14 mouse cellular contexts compared by ENCODE assay signal in genomic region chr10:4006296-4007015, GRCm38 (mm10). TPM values are rescaled to one million over a fixed set of nuclear protein-coding genes. Genes with fewer than 3 reads are reported as not detected.
A peak's percentile ranks its signal among the peaks of the same experiment; 100 is the strongest.
DNase-seq lines count a peak whose midpoint lies in the region; ATAC-seq and TF ChIP-seq lines count a peak whose summit lies in the region.
"Had no signal": no experiment of that assay in that cellular context is flagged by ENCODE, and none has a peak within 500 bp of the region (broad histone marks: within the 10 kb centered on the region; RNA-seq: fewer than 3 reads in every experiment).

No protein-coding gene starts in this region.

- H3K36me3 ChIP-seq in lung, postnatal 0 days (ENCODE audit: insufficient read depth, low read length) = no peaks in the 10 kb centered on the region
- H3K36me3 ChIP-seq in embryonic facial prominence, embryonic 15.5 days = no peaks in the 10 kb centered on the region

- TF ChIP-seq CTCF in lung, postnatal 0 days (IDR thresholded peaks at IDR 0.05) = no peak

- H3K9me3 ChIP-seq in lung, postnatal 0 days (ENCODE audit: low read length) = no peaks in the 10 kb centered on the region
- H3K9me3 ChIP-seq in embryonic facial prominence, embryonic 15.5 days (replicated peaks) = no peaks in the 10 kb centered on the region
- H3K9me3 ChIP-seq: liver, embryonic 12.5 days had no signal

- 47% methylated on average over 7 of the region's 7 CpGs for WGBS in lung, postnatal 0 days
- WGBS in embryonic facial prominence, embryonic 15.5 days = 35% methylated on average over 7 of the region's 7 CpGs

- no peaks in the 10 kb centered on the region for H3K4me1 ChIP-seq in lung, postnatal 0 days (ENCODE audit: insufficient read depth, low read depth, low read length)
- H3K4me1 ChIP-seq in embryonic facial prominence, embryonic 15.5 days = peaks cover 12% of the 10 kb centered on the region

- H3K4me3 ChIP-seq in lung, postnatal 0 days (ENCODE audit: low read depth, low read length) = no peak overlapping the region
- H3K4me3 ChIP-seq in embryonic facial prominence, embryonic 15.5 days (replicated peaks) = no peak overlapping the region
- H3K4me3 ChIP-seq: gastrocnemius, adult 2 months; liver, embryonic 12.5 days; myocyte had no signal

- no peak overlapping the region for H3K27ac ChIP-seq in lung, postnatal 0 days (ENCODE audit: low read length)
- peak overlapping the region; percentile 65; the same call in 1 of the 2 replicates for H3K27ac ChIP-seq in embryonic facial prominence, embryonic 15.5 days (replicated peaks)
- H3K27ac ChIP-seq: gastrocnemius, adult 2 months; liver, embryonic 12.5 days had no signal

- intact Hi-C loops in heart, postnatal 10 days (cut with DNase I) = no loop called here

- peak; percentile 64 to 66 for DNase-seq in heart, postnatal 10 days
- DNase-seq in heart, adult 9 months (ENCODE audit: low spot score in 2 of 2) = no peak
- peak; percentile 86 for DNase-seq in lung, postnatal 0 days (ENCODE audit: low spot score)
- no peak for DNase-seq in lung, adult 18-20 months
- peak; percentile 47 to 82 for DNase-seq in lung, postnatal 4 days
- DNase-seq in layer of hippocampus, postnatal 25 days (ENCODE audit: extremely low spot score in 1 of 2, low spot score in 1 of 2) = no peak
- DNase-seq: adrenal gland, postnatal 14 days; cerebellum, postnatal 14 days; gastrocnemius, adult 2 months; layer of hippocampus, adult 9-11 months; right cerebral cortex, postnatal 4 days had no signal

- H3K4me2 ChIP-seq in lung, postnatal 0 days (replicated peaks; ENCODE audit: low read depth, low read length) = no peak overlapping the region
- no peak overlapping the region for H3K4me2 ChIP-seq in embryonic facial prominence, embryonic 15.5 days (replicated peaks)
- H3K4me2 ChIP-seq: liver, embryonic 12.5 days had no signal

- no peak; the same call in 1 of the 2 replicates for TF ChIP-seq EP300 in lung, postnatal 0 days (IDR thresholded peaks at IDR 0.05)

- ATAC-seq in lung, postnatal 0 days = peak; percentile 94
- peak; percentile 79; the same call in 1 of the 2 replicates for ATAC-seq in embryonic facial prominence, embryonic 15.5 days (ENCODE audit: insufficient number of reproducible peaks, low FRiP score, low TSS enrichment, low read depth)
- ATAC-seq: liver, embryonic 12.5 days had no signal

- no peak overlapping the region for H3K9ac ChIP-seq in lung, postnatal 0 days (replicated peaks; ENCODE audit: low read depth)
- no peak overlapping the region for H3K9ac ChIP-seq in embryonic facial prominence, embryonic 15.5 days
- H3K9ac ChIP-seq: liver, embryonic 12.5 days had no signal

- H3K27me3 ChIP-seq in lung, postnatal 0 days (replicated peaks; ENCODE audit: insufficient read depth, low read length) = no peaks in the 10 kb centered on the region
- H3K27me3 ChIP-seq in embryonic facial prominence, embryonic 15.5 days = no peaks in the 10 kb centered on the region
- H3K27me3 ChIP-seq: liver, embryonic 12.5 days had no signal

RNA-seq across cellular contexts. Expression of gene Mthfd1l, which starts 33.5 kb away (rescaled TPM):
- total RNA-seq in heart, postnatal 10 days (2021) = 1 to 10 TPM; 3.4 to 4.3 TPM
- 3.0 and 3.7 TPM in 2 replicates for polyA plus RNA-seq in lung, postnatal 0 days (2015; fragmentation: Nextera tagmentation; extraction: Ambion mirVana)
- polyA plus RNA-seq in embryonic facial prominence, embryonic 15.5 days (2015; fragmentation: Nextera tagmentation; extraction: Ambion mirVana) = 9.1 and 10.0 TPM in 2 replicates
- 1 to 10 TPM; 8.4 to 9.2 TPM for total RNA-seq in layer of hippocampus, postnatal 25 days (2021)

Comparison
In these comparisons a context has a peak if more than half of its experiments do, and no peak if none do; other contexts are left out.
1. DNase-seq: peak in heart, postnatal 10 days (2 of 2), lung, postnatal 0 days (single experiment) and lung, postnatal 4 days (2 of 2); none in heart, adult 9 months (0 of 2), lung, adult 18-20 months (0 of 2) and layer of hippocampus, postnatal 25 days (0 of 2).